24 mouse cellular contexts compared by ENCODE assay signal in genomic region chr5:112072456-112072855, GRCm38 (mm10).
A peak's percentile ranks its signal among the peaks of the same experiment; 100 is the strongest.
DNase-seq lines count a peak whose midpoint lies in the region; ATAC-seq lines count a peak whose summit lies in the region.
"Had no signal": no experiment of that assay in that cellular context is flagged by ENCODE, and none has a peak within 500 bp of the region (broad histone marks: within the 10 kb centered on the region; RNA-seq: fewer than 3 reads in every experiment).

No protein-coding gene starts in this region.

- H3K9me3 ChIP-seq in heart, embryonic 11.5 days (replicated peaks; ENCODE audit: control insufficient read depth, low read length): no peaks in the 10 kb centered on the region

- WGBS in heart, embryonic 11.5 days (ENCODE audit: insufficient replicate concordance): 64% methylated on average over 4 of the region's 4 CpGs

- peak; percentile 55 for DNase-seq in ES-CJ7 (ENCODE audit: low read depth, low spot score)
- DNase-seq in R1 (ENCODE audit: low read depth, low spot score): peak; percentile 76
- peak; percentile 77 for DNase-seq in ZHBTc4 (ENCODE audit: low read depth, low spot score)
- no peak for DNase-seq in left cerebral cortex, adult 9 months (ENCODE audit: low spot score in 2 of 2)
- DNase-seq: adrenal gland, adult 2 months; adrenal gland, adult 8-10 months; adrenal gland, postnatal 10 days; adrenal gland, postnatal 14 days; adrenal gland, postnatal 25 days; adrenal gland, postnatal 36 days; B cell, adult 2 months; cerebellum, adult 11 months; cerebellum, adult 11-12 months; cerebellum, adult 18-20 months; cerebellum, adult 2 months; cerebellum, adult 8-10 months; cerebellum, adult 9-10 months had no signal

- H3K27ac ChIP-seq in heart, embryonic 11.5 days (ENCODE audit: low read depth, low read length): no peak overlapping the region

- H3K4me1 ChIP-seq in heart, embryonic 11.5 days (ENCODE audit: control insufficient read depth, insufficient read depth, low read length): no peaks in the 10 kb centered on the region

- H3K27me3 ChIP-seq in heart, embryonic 11.5 days (ENCODE audit: control insufficient read depth, insufficient read depth, low read length): no peaks in the 10 kb centered on the region
- H3K27me3 ChIP-seq: CH12.LX had no signal

- no peak overlapping the region for H3K4me2 ChIP-seq in heart, embryonic 11.5 days

- no peak for ATAC-seq in heart, embryonic 11.5 days (replicated peaks; ENCODE audit: insufficient number of reproducible peaks, low FRiP score, low TSS enrichment)
- ATAC-seq in megakaryocyte progenitor cell, adult 5-6 weeks (replicated peaks; ENCODE audit: poor library complexity): no peak
- ATAC-seq: activated CD4-positive, CD25-positive, alpha-beta regulatory T cell, adult 4 months; CD4-positive, CD25-positive, alpha-beta regulatory T cell, adult 4 months; Patski had no signal

- no peak overlapping the region for H3K4me3 ChIP-seq in heart, embryonic 11.5 days (ENCODE audit: low read depth, low read length)

- H3K36me3 ChIP-seq in heart, embryonic 11.5 days (ENCODE audit: control insufficient read depth, insufficient read depth, low read length): no peaks in the 10 kb centered on the region
- H3K36me3 ChIP-seq: G1E had no signal

- no peak overlapping the region for H3K9ac ChIP-seq in heart, embryonic 11.5 days (ENCODE audit: low read depth, low read length)

Comparison
In these comparisons a context has a peak if more than half of its experiments do, and no peak if none do; other contexts are left out.
1. DNase-seq: peak in ES-CJ7 (single experiment), R1 (single experiment) and ZHBTc4 (single experiment); none in left cerebral cortex, adult 9 months (0 of 2).